ENCODE assay signal across 9 mouse cellular contexts in the genomic region with DNA sequence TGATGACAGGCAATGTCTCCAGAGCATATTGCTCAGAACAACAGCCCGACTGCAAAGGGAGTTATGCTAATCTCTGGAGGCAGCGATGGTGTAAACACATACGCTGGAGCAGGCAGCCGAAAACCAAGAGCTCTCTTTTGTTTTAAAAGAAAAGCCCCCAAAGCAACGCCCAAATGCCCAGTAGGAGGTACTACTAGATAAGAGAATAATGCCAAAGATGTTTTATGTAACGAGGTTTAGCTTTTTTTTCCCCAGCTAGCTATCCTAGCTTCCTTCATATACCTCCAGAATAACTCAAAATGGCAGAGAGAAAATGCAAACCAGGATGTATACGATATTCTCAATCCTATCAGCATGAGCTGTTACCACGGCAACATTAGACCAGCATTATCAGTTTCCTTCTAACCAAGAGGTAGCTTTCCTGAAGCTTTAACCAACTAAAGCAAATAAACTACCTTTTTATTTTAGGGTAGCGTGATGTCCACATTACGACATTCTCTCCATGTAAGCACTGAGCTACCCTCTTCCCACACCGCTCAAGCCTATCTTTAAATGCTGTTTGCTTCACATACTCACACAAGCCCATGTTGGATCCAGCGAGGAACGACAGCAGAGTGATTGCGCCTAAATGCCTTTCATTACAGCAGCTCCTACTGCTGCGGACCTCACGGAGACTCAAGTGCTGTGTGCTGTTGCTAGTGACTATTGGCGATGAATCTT. TPM values are rescaled to one million over a fixed set of nuclear protein-coding genes. Genes with fewer than 3 reads are reported as not detected.
DNase-seq lines count a peak whose midpoint lies in the region; ATAC-seq lines count a peak whose summit lies in the region.
"Had no signal": no experiment of that assay in that cellular context is flagged by ENCODE, and none has a peak within 500 bp of the region (broad histone marks: within the 10 kb centered on the region; RNA-seq: fewer than 3 reads in every experiment).

No protein-coding gene starts in this region.

- no peaks in the 10 kb centered on the region for H3K27me3 ChIP-seq in midbrain, embryonic 16.5 days (ENCODE audit: control insufficient read depth, insufficient read depth, low read depth, low read length)
- H3K27me3 ChIP-seq: limb, embryonic 15.5 days had no signal

- H3K4me2 ChIP-seq in midbrain, embryonic 16.5 days (ENCODE audit: low read length), result peak overlapping the region; percentile 64
- H3K4me2 ChIP-seq: limb, embryonic 15.5 days had no signal

- peak overlapping the region; percentile 67 for H3K9ac ChIP-seq in midbrain, embryonic 16.5 days (ENCODE audit: low read depth, low read length)
- H3K9ac ChIP-seq: limb, embryonic 15.5 days had no signal

- peak; percentile 46 for DNase-seq in Muller cell, postnatal 12 days (ENCODE audit: inconsistent ontology term)
- peak; percentile 54 for DNase-seq in cerebellum, adult 11-12 months
- DNase-seq in layer of hippocampus, postnatal 36 days, result peak; percentile 41 to 55
- no peak for DNase-seq in thymus, postnatal 4 days
- no peak for DNase-seq in adrenal gland, postnatal 4 days (ENCODE audit: low spot score in 2 of 2)
- DNase-seq in spleen, postnatal 14 days (ENCODE audit: low spot score in 2 of 2), result no peak

- H3K4me3 ChIP-seq in midbrain, embryonic 16.5 days (ENCODE audit: low read depth, low read length), result peak overlapping the region; percentile 52
- H3K4me3 ChIP-seq: limb, embryonic 15.5 days had no signal

- peak; percentile 53 for ATAC-seq in frontal cortex, adult (ENCODE audit: low TSS enrichment)
- peak; percentile 80 for ATAC-seq in midbrain, embryonic 16.5 days

- H3K27ac ChIP-seq in midbrain, embryonic 16.5 days (ENCODE audit: low read length), result peak overlapping the region; percentile 96
- H3K27ac ChIP-seq: limb, embryonic 15.5 days had no signal

- 0 out of 2 replicates have a peak, but pooled peaks cover 4% of the 10 kb centered on the region for H3K36me3 ChIP-seq in midbrain, embryonic 16.5 days (ENCODE audit: control insufficient read depth, insufficient read depth, low read length)
- H3K36me3 ChIP-seq: limb, embryonic 15.5 days had no signal

- H3K9me3 ChIP-seq in midbrain, embryonic 16.5 days (replicated peaks; ENCODE audit: control insufficient read depth, low read length, poor library complexity, severe bottlenecking), result no peaks in the 10 kb centered on the region
- H3K9me3 ChIP-seq: limb, embryonic 15.5 days had no signal

- WGBS in midbrain, embryonic 16.5 days, result 5% methylated on average over 17 of the region's 17 CpGs

- peaks cover 35% of the 10 kb centered on the region for H3K4me1 ChIP-seq in midbrain, embryonic 16.5 days (ENCODE audit: control insufficient read depth, insufficient read depth, low read length)

RNA-seq across cellular contexts. Expression of gene Prkacb, which starts 42.7 kb away (rescaled TPM):
- total RNA-seq in layer of hippocampus, postnatal 36 days (2021), result 100 to 1,000 TPM; 252 to 256 TPM
- 218 and 228 TPM in 2 replicates for polyA plus RNA-seq in midbrain, embryonic 16.5 days (2015; fragmentation: Nextera tagmentation; extraction: Ambion mirVana)
- 100 to 1,000 TPM; 119 to 131 TPM for total RNA-seq in adrenal gland, postnatal 4 days (2021)

Comparison
In these comparisons a context has a peak if more than half of its experiments do, and no peak if none do; other contexts are left out.
1. DNase-seq: peak in Muller cell, postnatal 12 days (single experiment), cerebellum, adult 11-12 months (single experiment) and layer of hippocampus, postnatal 36 days (2 of 2); none in thymus, postnatal 4 days (single experiment), adrenal gland, postnatal 4 days (0 of 2) and spleen, postnatal 14 days (0 of 2).